Mouse (Mus musculus) fat pad, adult 2 months (tissue): Measurements from ENCODE around the gene Ccnjl.

Experiments used
- DNase-seq: peaks from one replicate; pipeline ENCODE4 v3.0.0-alpha.2; 2011; ENCODE audit warnings: low read depth, low spot score; ENCODE audit errors: extremely low read depth

The Ccnjl gene

DNA sequence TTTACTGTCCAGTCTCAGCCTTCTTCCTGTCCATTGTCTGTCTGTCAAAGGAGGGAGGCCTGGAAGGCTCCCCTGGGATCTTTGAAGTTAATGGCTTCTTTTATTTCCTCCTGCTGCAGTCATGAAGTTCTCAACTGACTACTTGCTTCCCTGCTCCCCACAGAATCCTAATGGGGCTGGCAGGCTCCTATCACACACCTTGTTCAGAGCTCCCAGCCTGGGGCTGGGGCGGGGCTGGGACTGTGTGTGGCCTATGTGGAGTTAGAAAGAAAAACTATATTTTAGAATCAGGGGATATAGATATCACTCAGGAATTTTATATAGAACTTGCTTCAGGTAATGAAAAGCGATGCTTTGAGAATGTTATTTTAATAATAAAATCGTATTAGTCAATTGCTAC lies 8.1 kb upstream of the Ccnjl start:
- DNase-seq: no peak

DNA sequence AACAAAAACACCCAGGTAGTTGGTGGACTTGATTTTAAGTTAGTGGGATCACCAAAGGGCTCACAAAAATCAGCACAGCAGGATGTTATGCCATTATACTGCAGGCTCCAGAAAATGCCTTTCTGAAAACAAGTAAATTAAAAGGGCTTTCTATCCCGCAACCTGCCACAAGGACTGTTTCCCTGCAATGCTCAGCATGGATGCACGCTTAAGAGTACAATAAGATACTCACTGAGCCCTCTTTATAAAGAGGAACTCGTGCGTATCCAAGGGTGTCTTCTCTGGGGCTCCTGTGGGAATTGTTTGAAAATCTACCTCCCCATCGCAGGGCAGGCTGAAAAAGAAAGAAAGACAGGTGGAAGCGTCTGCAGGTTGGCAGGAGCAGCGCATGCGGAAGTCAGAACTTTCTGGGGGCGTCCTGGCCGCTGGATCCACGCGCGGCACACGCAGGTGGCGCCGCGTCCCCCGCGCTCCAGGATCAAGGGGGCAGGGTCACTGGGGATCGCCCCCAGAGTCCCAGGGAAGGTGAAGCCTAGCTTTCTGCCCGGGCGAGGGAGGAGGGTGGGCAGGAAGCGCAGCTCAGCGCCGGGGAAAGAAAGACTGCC lies 404 bp upstream of the Ccnjl start:
- no peak for DNase-seq

DNA sequence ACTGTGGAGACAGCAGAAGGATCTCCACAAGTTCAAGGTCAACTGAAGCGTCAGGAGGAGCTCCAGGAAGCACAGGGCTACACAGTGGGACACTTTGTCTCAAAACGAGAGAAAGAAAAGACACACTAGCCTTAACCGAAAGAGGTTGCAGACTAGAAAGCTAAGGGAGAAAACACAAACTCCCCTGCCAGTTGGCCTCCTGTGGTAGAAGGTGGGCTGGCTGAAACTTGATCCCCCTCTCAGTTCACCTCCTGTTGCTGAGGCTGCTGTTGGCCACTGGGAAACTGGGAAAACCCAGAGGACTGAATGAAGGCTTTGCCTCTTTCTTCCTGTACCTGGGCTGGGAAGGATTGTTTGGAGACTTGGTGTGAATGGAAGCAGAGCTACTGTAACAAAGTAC lies 1.5 kb downstream of the Ccnjl start:
- DNase-seq: no peak

DNA sequence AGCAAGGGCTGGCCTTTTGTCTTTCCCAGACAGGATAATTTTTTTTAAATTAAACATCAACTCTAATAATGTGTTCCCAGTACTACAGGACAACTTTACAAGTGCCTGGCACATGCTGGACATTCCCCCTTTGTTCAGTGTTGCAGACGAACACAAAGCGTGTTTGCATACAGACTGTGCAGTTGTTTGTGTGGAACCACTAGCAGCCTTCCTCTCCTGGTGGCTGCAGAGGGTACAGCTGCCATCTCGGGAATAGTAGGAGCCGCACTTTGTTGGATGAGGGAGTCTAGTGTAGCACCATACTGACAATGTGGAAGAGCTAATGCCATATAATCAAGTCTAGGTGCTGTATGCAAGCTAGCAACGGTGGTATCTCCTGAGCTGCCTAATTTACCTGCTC lies 3.0 kb downstream of the Ccnjl start:
- DNase-seq: no peak

DNA sequence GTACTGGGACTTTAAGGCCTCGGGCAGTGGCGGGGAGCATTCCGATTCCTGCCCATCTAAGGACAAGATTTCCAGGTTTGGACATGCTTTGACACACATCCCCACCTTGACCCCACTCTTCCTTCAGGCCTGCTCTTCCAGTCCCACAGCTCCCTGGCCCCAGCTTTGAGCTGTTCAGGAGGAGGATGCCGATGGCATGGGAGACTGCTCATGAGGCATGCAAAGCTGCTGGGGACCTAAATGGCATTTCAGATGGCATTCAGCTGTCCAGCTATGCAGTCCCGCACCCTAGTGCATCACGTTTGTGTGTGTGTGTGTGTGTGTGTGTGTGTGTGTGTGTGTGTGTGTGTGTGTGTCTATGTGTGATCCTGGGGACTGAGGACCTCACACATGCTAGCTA lies 8.5 kb downstream of the Ccnjl start:
- no peak for DNase-seq

DNA sequence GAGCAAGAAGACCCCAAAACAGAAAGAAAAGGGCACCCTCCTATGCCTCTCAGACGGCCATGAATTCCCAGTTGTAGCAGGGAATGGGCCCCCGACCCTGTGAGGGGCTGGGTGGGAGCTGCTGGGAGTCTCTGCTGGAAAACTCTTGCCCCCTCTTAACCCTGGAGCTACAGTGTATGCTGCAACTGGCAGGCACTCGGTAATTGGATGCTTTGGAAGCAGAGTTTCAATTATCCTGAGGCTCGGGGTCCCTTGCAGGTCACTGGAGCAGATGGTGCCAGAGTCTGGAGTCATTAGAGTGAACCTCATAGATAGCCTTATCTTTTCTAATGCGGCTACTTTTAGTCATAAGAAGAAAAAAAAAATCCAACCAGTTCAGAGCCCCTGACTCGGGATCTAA lies 11.3 kb downstream of the Ccnjl start:
- DNase-seq: no peak

DNA sequence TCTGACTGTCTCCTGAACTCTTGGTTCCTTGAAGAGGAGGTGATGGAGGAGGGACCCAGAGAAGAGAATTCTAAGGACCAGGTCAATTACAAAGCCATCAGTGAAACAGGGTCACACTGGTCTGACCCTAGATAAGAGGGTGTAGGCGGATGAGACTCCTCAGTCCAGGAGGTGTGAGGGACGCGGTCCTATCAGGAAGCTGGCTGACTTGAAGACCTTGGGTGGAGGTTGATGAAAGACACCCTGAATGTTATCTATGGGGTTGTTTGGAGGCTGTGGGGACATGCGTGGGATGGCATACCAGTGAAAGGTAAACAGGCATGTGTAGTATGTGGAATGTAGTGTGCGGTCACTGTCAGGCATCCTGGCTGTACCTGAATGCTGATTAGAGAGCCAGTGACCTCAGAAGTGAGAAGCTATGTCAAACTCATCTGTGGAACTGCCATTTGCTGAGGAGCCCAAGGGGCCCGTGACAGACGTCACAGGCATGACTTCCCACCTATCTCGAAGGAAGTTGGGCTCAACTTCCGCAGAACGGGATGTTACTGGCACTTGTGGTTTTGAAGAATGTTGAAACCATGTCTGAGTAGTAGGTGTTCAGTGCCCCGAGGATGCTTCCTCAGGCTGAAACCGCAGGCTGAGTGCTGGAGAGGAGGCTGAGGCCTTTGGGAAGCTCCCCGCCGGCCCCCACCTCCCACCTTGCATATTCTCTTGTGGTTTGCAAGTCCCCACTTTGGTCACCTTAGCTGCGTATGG lies 15.3 kb downstream of the Ccnjl start:
- no peak for DNase-seq

DNA sequence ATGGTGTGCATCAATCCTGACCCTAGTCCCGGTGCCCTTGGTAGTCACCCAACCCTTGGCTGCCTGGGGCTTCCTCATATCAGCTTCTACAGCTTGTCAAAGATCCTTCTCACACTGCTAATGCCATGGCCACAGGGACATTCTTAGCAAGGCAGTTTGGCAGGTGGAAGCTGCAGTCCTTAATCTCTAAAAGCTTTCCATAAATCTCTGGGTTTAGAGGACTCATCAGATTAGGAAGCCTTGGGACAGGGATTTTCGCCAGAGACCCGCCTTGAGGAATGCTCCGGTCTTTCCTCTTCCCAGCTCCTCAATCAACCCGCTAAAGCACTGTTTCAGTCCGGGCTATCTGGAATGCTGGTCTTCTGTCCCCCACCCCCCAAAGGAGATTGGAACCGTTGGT lies 16.2 kb downstream of the Ccnjl start:
- no peak for DNase-seq

DNA sequence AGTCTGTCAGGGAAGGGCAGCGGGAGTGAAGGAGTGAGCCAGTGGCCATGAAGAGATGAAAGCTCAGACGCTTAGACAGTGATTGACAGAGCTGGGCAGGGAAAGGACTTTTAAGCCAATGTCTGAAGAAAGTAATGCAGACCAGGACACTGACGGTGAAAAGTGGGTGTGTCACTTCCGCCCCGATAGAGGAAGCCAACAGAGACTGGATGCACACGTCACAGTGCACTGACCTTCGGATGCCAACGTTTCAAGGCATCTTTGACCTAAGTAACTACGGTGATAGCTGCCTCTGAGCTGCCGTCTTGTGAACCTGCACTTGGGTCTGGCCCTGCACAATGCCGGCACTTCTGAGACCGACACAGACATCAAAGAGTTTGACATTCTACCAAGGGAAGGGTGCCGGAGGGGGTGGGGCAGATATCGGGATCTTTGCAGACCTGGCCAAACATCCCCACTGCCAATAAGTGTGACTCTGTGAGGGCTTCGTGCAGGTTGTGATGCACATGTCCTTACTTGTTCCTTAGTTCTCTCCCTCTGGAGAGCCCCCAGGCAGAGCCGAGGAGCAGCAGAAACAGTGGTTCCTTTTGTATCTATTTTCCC lies 17.4 kb downstream of the Ccnjl start:
- DNase-seq: no peak

DNA sequence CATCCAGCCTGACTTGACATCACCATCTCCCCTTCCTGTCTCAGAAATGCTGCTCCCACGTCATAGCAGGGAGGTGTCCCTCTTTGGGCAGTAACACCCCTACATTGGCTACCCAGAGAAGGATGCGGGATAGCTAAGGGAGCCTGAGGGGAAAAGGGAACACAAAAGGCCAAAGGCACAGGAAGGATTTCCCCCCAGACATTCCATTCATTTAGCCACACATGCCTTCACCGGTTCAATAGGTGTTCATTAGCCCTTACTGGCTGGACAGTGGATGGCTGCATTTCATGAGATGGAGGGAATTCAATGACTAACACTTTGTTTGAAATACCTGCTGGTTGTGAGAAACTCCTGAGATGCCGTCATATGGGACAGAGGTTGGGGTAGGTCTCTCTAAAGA lies 18.1 kb downstream of the Ccnjl start:
- DNase-seq: no peak

DNA sequence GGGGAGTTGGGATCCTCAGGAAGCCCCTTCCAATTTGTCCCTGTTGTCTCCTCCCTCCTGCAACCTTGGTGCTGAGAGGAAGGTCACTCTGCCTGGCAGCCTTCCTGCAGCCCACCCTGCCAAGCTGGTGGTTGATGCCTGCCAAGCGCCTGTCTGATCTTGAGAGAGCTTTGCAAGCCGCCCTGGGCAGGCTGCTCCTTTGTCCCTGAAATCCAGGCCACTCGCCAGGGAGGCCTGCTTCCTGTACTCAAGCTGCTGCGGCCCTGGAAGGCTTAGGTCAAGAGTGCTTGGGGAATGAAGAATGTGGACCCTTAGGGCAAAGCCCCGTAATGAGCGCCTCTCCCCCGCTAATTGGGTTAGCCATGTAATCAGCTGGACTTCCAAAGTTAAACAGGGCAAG lies 19.6 kb downstream of the Ccnjl start:
- no peak for DNase-seq

DNA sequence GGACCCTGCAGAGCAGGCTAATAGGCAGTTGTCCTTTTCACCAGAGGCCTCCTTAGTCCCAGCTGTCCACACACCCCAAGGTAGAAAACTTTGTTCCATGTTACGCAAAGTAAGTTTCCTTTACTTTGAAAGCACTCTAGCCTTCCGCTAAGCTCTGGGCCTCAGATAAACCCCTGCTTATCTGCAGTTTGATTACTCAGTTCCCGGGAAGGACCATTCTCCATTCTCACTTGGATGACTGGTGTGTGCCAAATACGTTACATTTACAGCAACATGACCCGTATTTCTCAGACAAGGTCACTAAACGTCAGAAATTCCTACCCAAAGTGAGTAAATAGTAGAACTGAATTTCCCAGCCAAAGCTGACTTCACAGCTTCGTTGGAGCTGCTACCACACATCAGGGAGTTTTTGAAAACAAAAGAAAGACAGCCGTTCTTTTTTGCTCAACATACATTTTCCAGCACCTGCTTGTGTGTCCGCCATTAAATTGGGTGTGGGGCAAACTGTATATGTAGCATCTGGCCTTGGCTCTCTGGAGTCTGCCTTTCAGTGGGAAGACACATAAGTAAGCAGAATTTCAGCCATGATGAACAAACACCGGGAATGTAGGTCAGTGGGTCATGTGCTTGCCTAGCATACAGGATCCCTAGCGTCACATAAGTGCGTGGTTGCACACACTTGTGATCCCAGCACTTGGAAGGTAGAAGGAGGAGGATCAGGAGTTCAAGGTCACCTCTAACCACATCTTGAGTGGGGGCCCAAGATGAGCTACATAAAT lies 20.3 kb downstream of the Ccnjl start:
- DNase-seq: no peak

DNA sequence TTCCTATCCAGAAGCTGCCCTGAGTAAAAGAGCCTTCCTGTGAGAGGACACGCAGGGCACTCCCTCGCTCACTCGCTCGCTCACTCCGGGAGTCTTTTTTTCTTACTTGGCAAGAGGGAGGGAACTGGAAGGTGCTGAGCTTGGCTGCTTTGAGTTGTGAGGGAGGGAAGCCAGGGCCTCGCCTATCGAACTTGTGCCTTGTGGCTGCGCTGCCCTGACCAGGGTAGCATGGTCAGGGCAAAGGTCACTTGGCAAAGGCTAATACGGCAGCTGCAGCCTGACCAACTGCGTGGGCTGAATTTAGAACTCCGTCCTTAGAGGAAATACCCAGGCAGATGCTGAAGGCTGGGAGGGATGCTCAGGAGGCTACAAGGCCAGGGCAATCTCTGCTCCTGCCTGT lies 21.1 kb downstream of the Ccnjl start:
- no peak for DNase-seq

DNA sequence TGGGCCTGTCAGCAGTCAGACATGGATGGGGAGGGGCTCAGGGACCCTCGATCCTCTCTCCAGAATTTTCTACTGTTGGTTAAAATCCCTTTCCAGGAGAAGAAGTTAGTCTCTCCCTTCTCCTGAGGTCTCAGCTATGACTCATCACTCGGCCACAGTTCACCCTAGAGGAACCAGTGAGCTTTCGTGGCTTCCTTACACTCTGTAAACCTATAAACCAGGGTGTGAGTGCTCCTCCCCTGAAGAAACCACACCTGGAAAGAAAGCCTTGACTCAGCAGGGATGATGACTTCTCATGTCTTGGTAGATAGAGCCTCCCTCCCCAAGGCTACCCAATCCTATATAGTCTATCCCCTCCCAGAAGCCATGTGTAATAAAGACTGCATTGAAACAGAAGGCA lies 23.2 kb downstream of the Ccnjl start:
- DNase-seq: no peak

DNA sequence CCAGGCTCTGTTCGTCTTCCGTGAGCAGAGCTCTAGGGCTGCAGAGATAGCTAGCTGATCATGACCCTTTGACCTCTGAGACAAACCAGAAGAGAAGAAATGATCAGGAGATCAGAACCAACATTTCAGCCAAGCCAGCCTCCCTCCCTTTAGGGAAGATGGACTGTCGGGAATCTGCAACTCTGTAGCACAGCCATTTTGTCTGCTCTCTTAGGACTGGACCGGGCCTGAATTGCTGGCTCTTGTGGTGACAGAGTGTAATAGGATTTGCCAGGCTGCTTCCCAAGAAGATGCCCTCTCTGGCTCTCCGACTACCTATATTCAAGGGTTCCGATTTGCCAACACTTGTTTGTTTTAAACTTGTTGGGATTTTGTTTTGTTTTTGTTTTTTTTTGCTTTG lies 24.1 kb downstream of the Ccnjl start:
- no peak for DNase-seq

DNA sequence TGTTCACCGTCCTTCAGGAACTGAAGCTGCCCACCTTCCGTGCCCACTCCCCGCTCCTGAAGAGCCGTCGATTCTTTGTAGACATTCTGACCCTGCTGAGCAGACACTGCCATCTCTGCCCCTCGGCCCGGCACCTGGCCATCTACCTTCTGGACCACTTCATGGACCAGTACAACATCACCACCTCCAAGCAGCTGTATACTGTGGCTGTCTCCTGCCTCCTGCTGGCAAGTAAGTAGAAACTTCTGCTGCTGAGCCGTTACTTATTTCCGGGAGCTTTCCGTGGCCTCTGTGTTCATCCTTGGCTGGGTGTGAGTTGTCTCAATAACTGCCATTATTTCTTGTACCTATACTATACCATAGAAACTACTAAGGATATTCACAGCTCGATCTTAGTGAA lies 28.0 kb downstream of the Ccnjl start:
- no peak for DNase-seq

DNA sequence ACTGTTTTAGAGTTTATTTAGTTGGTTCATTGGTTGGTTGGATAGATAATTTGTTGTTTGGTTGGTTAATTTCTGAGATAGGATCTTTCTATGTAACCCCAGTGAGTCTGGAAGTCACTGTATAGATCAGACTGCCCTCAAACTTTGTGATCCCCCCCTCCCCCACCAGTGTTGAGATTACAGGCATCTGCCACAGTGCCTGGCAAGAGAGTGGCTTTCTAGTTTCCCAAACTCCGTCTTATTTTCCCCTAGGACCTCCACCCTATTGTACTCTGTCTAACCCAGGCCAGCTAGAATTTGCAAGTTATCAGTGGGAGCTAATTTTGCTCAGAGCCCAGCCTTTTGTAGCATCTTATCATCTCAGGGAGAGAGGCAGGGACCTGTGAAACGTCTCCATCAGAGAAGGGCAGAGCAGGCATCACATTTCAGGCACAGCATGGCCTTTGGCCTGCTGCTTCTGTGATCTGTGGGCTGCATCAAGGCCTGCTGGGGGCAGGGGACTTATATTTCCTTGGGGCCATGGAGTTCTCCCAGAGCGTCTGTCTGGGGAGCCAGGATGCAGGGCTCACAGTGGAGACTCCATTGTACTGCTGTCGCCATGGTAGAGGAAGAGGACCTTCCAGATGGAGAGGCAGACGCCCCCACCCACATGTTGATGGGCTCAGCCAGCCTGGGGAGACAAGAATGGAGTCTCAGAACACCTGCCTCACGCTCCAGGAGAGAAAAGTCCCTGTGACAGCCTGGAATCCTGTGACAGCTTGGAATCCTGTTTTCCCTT lies 31.1 kb downstream of the Ccnjl start:
- no peak for DNase-seq

DNA sequence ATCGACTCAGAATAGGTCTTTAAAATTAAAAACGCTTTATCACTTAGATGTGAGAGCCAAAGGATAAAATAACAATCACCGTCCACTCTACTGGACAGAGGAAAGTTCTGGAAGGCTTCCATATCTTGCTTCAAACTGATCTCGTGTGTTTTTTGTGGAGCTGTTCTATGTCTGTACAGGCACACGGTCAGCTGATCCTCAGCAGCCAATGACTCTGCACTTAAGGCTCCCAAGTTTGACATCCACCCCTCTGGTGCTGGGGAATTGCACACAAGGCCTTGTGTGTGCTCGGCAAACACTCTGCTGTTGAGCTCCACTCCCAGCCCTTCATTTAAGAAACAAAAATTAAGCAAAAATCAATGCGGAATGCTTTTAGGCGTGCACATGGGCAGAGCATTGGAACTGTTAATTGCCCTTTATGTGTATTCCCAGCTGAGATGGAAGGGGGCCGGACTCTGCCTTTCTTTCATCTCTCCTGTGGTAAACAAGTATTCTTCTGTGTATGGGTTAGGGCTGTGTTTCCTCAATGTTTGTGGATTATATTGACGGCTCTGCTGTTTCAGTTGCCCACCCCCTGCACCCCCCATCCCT lies 35.2 kb downstream of the Ccnjl start:
- no peak for DNase-seq

DNA sequence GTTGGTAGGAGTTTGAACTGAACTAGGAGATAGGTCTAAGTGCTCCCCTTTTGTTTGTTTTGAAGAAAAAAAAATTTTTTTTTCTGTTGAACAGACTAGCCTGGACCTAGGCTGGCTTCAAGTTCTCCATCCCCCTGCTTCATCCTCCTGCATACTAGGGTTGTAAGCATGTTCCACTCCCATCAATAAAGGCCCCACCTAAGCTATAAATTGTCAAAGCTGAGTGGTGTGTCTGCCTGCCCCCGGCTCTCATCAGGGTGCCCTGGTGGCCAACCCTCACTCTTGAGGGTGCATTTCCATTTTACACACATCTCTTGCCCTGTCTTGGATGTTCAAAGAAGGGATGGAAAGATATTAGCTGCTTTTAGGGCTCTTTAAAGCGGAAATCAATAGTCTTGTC lies 36.8 kb downstream of the Ccnjl start:
- DNase-seq: no peak

DNA sequence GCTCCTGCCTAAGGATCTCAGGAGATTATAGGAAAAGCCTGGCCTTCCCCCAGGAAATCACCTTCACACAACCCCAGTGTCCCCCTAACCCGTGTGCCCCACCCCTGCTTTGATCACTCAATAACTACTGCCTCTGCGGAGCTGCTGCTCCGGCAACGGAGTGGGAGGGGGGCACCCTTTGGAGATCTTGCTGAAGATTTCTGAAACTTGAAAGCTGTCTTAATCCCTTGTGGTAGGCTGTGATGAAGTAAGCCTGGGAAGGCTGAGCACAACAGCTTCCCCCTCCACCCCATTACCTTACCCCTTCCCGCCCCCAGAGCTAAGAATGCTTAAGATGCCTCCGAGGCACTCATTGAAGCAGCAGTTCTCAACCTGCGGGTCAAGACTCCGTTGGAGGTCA lies 37.3 kb downstream of the Ccnjl start:
- no peak for DNase-seq

DNA sequence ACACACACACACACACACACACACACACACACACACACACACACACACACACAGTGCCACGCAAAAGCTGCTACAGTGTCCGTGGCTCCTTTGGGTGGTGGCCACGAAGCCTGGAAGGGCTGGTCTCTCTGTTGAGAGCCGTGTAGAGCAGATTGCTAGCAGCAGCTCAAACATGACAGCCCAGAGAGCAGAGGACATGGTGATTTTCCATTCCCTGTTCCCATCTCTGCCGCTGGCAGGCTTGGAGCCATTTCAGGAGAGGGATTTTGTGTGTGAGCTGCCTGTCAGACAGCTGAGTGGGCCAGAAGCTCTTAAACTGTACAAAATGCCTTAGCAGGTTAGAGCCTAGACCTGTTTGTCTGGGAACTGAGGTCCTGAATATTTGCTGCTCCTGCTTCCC lies 38.1 kb downstream of the Ccnjl start:
- DNase-seq: no peak
